Mouse (Mus musculus): Measurements from ENCODE around the gene Lyrm9. TPM values are rescaled to one million over a fixed set of nuclear protein-coding genes. Genes with fewer than 3 reads are reported as not detected.
A peak's percentile ranks its signal among the peaks of the same experiment; 100 is the strongest.

Gene Lyrm9
- total and polyA plus RNA-seq, 2 experiments from 2014 or later = 24.4 to 41.5 TPM

DNA sequence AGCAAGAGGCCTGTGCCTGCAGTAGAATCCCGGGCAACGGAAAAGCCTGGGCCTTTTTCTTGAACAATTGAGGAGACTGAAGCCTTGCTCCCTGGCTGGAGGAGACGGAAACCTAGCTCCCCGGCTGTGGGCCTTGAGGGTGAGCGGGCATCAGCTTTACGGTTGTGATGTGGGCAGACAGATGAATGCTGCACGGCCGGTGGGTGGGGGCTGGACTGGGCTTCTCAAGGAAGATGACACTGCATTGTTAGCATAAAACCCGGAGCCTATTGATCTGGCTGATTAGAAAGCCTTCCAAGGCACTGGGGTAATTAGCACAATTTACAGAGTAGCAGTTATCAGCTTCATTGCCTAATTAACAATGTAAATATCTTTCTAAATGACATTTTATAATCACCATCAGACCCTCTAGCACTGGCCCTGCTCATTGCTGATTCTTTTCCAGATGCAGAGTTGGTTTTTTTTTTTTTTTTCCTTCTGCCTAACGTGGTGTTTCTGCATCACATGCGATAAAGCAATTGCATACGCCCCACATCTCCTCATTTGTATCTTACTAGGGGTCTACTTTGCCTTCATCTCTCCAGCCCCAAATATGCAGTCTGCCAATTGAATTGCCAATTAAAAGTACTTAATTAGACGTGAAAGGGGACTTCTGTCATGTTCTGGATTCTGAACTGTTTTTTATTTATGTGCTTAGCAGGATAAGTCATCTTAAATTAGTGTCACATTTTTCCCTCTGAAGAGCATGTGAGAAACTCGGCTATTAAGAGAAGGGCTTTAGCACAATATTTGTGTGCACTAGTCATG lies 10.2 kb upstream of the Lyrm9 start:
- no peak for TF ChIP-seq CTCF (IDR thresholded peaks at IDR 0.05; ENCODE audit: low read depth)

DNA sequence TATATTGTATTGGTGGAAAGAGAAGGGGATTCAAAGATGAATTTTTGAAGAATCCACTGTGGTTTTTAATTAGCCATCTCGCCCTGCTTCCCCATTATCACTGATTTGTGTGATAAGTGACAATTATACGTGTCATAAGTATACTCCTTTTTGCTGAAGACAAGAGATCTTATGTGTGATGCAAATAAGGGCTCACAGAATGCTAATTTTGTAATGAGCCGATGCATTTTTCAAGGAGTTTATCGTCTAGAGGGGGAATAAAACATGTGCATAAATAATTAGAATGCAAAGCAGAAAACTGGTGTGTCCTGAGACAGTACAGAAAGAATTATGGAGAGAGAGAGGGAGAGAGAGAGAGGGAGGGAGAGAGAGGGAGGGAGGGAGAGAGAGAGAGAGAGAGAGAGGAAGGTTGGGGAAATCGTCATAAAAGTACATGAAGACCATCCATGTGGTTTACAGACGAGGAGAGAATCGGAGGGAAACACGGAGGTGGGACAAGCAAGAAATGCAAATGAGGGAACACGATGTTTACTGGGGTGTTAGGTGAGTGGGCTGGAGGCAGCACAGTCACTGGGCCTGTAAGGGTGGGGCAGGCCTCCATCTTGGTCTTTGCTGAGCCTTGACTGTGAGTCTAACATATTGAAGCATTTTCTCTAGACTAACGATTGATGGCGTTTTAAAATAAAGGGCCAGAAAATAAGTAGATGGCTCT lies 8.9 kb upstream of the Lyrm9 start:
- no peaks in the 10 kb centered on the region for H3K9me3 ChIP-seq (ENCODE audit: low read length)
- peak overlapping the region; percentile 69 for H3K27ac ChIP-seq (ENCODE audit: low read depth, low read length)
- TF ChIP-seq CTCF (IDR thresholded peaks at IDR 0.05; ENCODE audit: low read depth) = no peak
- 29% methylated on average over 11 of the region's 11 CpGs for WGBS
- DNase-seq (no peak), ATAC-seq (peak; percentile 20; the same call in 1 of the 2 replicates)
- H3K4me3 ChIP-seq (ENCODE audit: low read depth, low read length) = no peak overlapping the region
- peaks cover 37% of the 10 kb centered on the region for H3K4me1 ChIP-seq (ENCODE audit: insufficient read depth)
- H3K27me3 ChIP-seq (ENCODE audit: insufficient read depth, low read length) = no peaks in the 10 kb centered on the region
- no peaks in the 10 kb centered on the region for H3K36me3 ChIP-seq (ENCODE audit: insufficient read depth)
- H3K4me2 ChIP-seq (ENCODE audit: low read depth) = no peak overlapping the region
- H3K9ac ChIP-seq = no peak overlapping the region

More for the DNA sequence above, 10.2 kb upstream of the Lyrm9 start:
- 12% methylated on average over 14 of the region's 14 CpGs for WGBS
- Histone ChIP-seq H3K4me3 (ENCODE audit: low read depth, low read length) (no peak overlapping the region), H3K4me2 (ENCODE audit: low read depth) (no peak overlapping the region), H3K36me3 (ENCODE audit: insufficient read depth) (no peaks in the 10 kb centered on the region), H3K27me3 (ENCODE audit: insufficient read depth, low read length) (no peaks in the 10 kb centered on the region), H3K27ac (ENCODE audit: low read depth, low read length) (peak overlapping the region; percentile 69), H3K4me1 (ENCODE audit: insufficient read depth) (peaks cover 37% of the 10 kb centered on the region), H3K9ac (no peak overlapping the region), H3K9me3 (ENCODE audit: low read length) (no peaks in the 10 kb centered on the region)
- peak; percentile 48 for DNase-seq
- peak; percentile 27; the same call in 1 of the 2 replicates for ATAC-seq

DNA sequence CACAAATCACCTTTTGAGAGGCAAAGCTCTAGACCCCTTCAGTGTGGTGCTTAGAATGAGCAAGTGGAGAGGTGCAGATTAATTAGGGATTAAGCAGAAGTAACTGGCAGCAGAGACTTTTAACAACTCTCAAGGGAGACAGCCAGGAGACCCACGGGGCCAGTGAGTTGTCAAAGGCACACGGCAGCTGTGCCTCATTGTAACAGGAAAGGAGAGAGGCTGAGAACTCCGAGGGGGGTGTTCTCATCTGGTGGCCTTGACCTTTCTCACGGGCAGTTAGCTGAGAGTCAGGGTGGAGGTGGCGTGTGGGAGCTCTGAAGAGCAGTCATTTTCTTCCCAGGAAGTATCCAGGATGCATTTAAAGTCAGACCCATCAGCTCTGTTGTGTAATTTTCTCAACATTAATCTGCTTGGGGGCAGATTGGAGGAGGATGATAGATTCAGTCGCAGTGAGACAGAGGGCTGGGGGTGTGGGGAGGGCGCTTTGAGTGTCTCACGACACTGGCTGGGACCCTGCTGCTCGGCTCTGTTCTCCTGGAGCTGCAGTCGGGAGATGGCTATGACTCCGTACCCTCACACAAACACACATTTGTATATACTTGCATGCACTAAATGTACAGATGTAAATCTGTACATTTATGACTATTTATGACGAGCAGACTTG lies 5.9 kb upstream of the Lyrm9 start:
- Histone ChIP-seq H3K9ac (no peak overlapping the region), H3K4me1 (ENCODE audit: insufficient read depth) (peaks cover 27% of the 10 kb centered on the region), H3K27me3 (ENCODE audit: insufficient read depth, low read length) (no peaks in the 10 kb centered on the region), H3K27ac (ENCODE audit: low read depth, low read length) (no peak overlapping the region), H3K36me3 (ENCODE audit: insufficient read depth) (no peaks in the 10 kb centered on the region), H3K9me3 (ENCODE audit: low read length) (no peaks in the 10 kb centered on the region), H3K4me3 (ENCODE audit: low read depth, low read length) (no peak overlapping the region), H3K4me2 (ENCODE audit: low read depth) (no peak overlapping the region)
- no peak for TF ChIP-seq CTCF (IDR thresholded peaks at IDR 0.05; ENCODE audit: low read depth)
- 0 out of 2 replicates have a peak, but pooled peaks have one; percentile 7 for ATAC-seq
- DNase-seq = no peak
- 27% methylated on average over 12 of the region's 12 CpGs for WGBS

DNA sequence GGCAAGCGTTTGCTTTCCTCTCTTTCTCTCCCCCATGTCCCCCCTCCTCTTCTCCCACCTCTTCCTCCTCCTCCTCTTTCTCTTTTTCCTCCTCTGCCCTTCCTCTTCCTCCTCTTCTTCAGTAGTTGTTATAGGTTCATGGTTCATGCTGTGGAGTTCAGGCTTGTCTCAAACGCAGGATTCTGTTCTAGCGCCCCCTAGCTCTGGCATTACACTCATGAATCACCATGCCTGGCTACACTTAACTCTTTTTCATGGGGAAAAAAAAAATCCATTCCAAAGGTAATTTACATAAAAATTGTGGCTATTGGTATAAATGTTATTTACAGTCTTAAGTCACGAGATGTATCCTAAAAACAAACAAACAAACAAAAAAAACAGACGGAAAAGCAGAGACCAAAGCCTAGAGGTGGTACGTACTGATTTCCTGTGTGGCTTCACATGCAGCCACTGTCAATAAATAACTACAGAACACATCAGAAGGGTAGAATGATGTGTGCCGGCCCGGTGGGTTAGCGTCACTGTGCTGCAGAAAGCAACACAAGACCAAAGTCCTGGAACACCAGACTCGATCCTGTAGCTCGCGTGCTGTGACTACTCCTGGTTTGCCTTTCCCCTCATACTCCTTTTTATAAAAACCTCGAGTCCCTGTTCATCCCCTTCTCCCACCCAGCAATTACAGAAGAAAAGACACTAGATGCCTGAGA lies 3.4 kb upstream of the Lyrm9 start:
- peak; percentile 67 for TF ChIP-seq CTCF (IDR thresholded peaks at IDR 0.05; ENCODE audit: low read depth)
- DNase-seq (peak; percentile 69), ATAC-seq (no peak)
- Histone ChIP-seq H3K27ac (ENCODE audit: low read depth, low read length) (no peak overlapping the region), H3K4me3 (ENCODE audit: low read depth, low read length) (no peak overlapping the region), H3K9ac (no peak overlapping the region), H3K4me1 (ENCODE audit: insufficient read depth) (peaks cover 20% of the 10 kb centered on the region; the same call in 1 of the 2 replicates), H3K4me2 (ENCODE audit: low read depth) (no peak overlapping the region), H3K9me3 (ENCODE audit: low read length) (no peaks in the 10 kb centered on the region), H3K36me3 (ENCODE audit: insufficient read depth) (no peaks in the 10 kb centered on the region), H3K27me3 (ENCODE audit: insufficient read depth, low read length) (no peaks in the 10 kb centered on the region)
- WGBS = 56% methylated on average over 13 of the region's 13 CpGs

DNA sequence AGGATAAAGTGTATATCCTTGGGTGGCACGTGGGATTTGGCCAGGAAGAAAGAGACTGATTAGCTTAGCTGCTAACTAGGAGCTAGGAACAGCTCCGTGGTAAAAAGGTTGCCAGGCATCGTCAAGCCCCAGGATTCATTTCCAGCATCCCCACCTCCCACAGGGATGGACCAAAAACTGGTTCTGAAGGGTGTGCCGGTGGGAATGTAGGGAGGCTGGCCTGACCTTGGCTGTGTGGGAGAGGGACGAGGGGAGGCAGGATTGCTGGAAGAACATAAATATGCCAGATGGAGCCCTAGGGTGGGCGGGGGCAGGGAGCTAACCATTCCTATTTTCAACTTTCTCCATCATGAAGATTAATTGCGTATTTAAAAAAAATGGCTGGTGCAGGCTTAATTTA lies 1.2 kb downstream of the Lyrm9 start:
- no peak for TF ChIP-seq CTCF (IDR thresholded peaks at IDR 0.05; ENCODE audit: low read depth)
- no peaks in the 10 kb centered on the region for H3K27me3 ChIP-seq (ENCODE audit: insufficient read depth, low read length)
- 0 out of 2 replicates have a peak, but pooled peaks cover 11% of the 10 kb centered on the region for H3K4me1 ChIP-seq (ENCODE audit: insufficient read depth)
- H3K36me3 ChIP-seq (ENCODE audit: insufficient read depth) = no peaks in the 10 kb centered on the region
- no peaks in the 10 kb centered on the region for H3K9me3 ChIP-seq (ENCODE audit: low read length)
- H3K27ac ChIP-seq (ENCODE audit: low read depth, low read length) = peak overlapping the region; percentile 91
- peak overlapping the region; percentile 62; the same call in 1 of the 2 replicates for H3K4me3 ChIP-seq (ENCODE audit: low read depth, low read length)
- peak overlapping the region; percentile 74; the same call in 1 of the 2 replicates for H3K9ac ChIP-seq
- 28% methylated on average over 7 of the region's 7 CpGs for WGBS
- ATAC-seq (no peak), DNase-seq (no peak)
- H3K4me2 ChIP-seq (ENCODE audit: low read depth) = peak overlapping the region; percentile 64

DNA sequence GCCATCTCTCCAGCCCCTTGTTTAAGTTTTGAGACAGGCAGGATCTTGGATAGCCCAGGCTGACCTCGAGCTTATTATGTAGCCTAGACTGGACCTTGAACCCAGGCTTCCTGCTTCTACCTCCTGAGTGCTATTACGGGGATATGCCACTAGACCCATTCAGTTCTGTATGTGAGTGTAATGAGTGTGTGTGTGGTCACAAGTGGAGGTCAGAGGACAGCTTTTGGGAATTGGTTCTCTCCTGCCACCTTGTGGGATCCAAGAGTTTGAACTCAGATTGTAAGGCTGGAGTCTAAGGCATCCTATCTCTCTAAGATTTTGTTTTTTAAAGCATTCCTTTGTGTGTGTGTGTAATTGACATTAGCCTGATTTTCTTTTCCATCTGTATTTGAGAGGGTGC lies 2.0 kb downstream of the Lyrm9 start:
- Histone ChIP-seq H3K36me3 (ENCODE audit: insufficient read depth) (no peaks in the 10 kb centered on the region), H3K4me3 (ENCODE audit: low read depth, low read length) (no peak overlapping the region), H3K27ac (ENCODE audit: low read depth, low read length) (no peak overlapping the region), H3K4me1 (ENCODE audit: insufficient read depth) (0 out of 2 replicates have a peak, but pooled peaks cover 11% of the 10 kb centered on the region), H3K4me2 (ENCODE audit: low read depth) (no peak overlapping the region), H3K9ac (no peak overlapping the region), H3K27me3 (ENCODE audit: insufficient read depth, low read length) (no peaks in the 10 kb centered on the region), H3K9me3 (ENCODE audit: low read length) (no peaks in the 10 kb centered on the region)
- 39% methylated on average over 2 of the region's 2 CpGs for WGBS
- TF ChIP-seq CTCF (IDR thresholded peaks at IDR 0.05; ENCODE audit: low read depth) = peak; percentile 75
- DNase-seq (peak; percentile 62), ATAC-seq (no peak)

Data from forebrain, postnatal 0 days (tissue).